Mouse (Mus musculus) CH12.LX (cell line): ENCODE measurements around the gene Fxyd5. TPM values are rescaled to one million over a fixed set of nuclear protein-coding genes. Genes with fewer than 3 reads are reported as not detected.
A peak's percentile ranks its signal among the peaks of the same experiment; 100 is the strongest.

ENCODE experiments used
- DNase-seq: peaks from one replicate; pipeline ENCODE4 v3.0.0-alpha.2; 2013; ENCODE audit errors: extremely low read depth
- H3K27ac ChIP-seq: 2 replicates; pipeline ENCODE4 v1.5.1; 2012; ENCODE audit warnings: low read depth, mild to moderate bottlenecking, control low read depth, moderate library complexity; ENCODE audit not compliant: insufficient read depth
- H3K27me3 ChIP-seq: replicated peaks from 2 replicates; pipeline ENCODE3; 2012; ENCODE audit warnings: inconsistent platforms
- H3K36me3 ChIP-seq, 2 experiments: replicated peaks in 1 of 2; 2 replicates each; pipeline versions ENCODE3 to v1.6.1; 2012; ENCODE audit warnings: inconsistent platforms in 1 of 2, low read length in 1 of 2, mild to moderate bottlenecking in 1 of 2, mixed read lengths in 1 of 2, moderate library complexity in 1 of 2; ENCODE audit not compliant: control insufficient read depth in 1 of 2, insufficient read depth in 1 of 2
- H3K4me1 ChIP-seq, 2 experiments: 2 replicates each; pipeline ENCODE4 v1.6.1; 2012; ENCODE audit warnings: inconsistent platforms in 1 of 2, moderate library complexity in 1 of 2; ENCODE audit not compliant: insufficient read depth in 2 of 2, control insufficient read depth in 1 of 2
- H3K4me2 ChIP-seq: 2 replicates; pipeline ENCODE4 v1.6.1; 2012; ENCODE audit warnings: low read depth, mild to moderate bottlenecking, control low read depth; ENCODE audit not compliant: poor library complexity, insufficient read depth, severe bottlenecking
- H3K4me3 ChIP-seq, 3 experiments: fragments of 150-350 bp in 1 of 3; sonication (generic) in 1 of 3; replicated peaks in 1 of 3; 2 replicates each; pipeline versions ENCODE3 to v1.5.1; 2011 to 2012; ENCODE audit warnings: low read depth in 2 of 3, low read length in 2 of 3, mild to moderate bottlenecking in 2 of 3, moderate library complexity in 2 of 3, control low read depth in 1 of 3, improper control_type of control experiment in 1 of 3, inconsistent platforms in 1 of 3, mixed read lengths in 1 of 3; ENCODE audit not compliant: poor library complexity in 1 of 3
- H3K79me2 ChIP-seq: replicated peaks from 2 replicates; pipeline ENCODE4 v1.6.1; 2012; ENCODE audit warnings: mild to moderate bottlenecking, moderate library complexity; ENCODE audit not compliant: control insufficient read depth, poor library complexity, insufficient read depth, severe bottlenecking; ENCODE audit errors: extremely low read depth
- H3K9ac ChIP-seq: 2 replicates; pipeline ENCODE4 v1.6.1; 2012; ENCODE audit warnings: low read depth, mild to moderate bottlenecking, control low read depth, moderate library complexity; ENCODE audit not compliant: insufficient read depth
- H3K9me3 ChIP-seq: replicated peaks from 2 replicates; pipeline ENCODE3; 2012; ENCODE audit warnings: low read length, inconsistent platforms, mixed read lengths
- BHLHE40 ChIP-seq: IDR thresholded peaks from 2 replicates; pipeline ENCODE4 v1.6.1; 2011; ENCODE audit warnings: mild to moderate bottlenecking, low read depth, low read length, improper control_type of control experiment
- CHD2 ChIP-seq: IDR thresholded peaks from 2 replicates; pipeline ENCODE4 v1.6.1; 2011; ENCODE audit warnings: low read length, improper control_type of control experiment
- CTCF ChIP-seq, 2 experiments: IDR thresholded peaks in 1 of 2; conservative IDR thresholded peaks in 1 of 2; 2 replicates each; pipeline ENCODE4 v1.5.1; 2011 to 2012; ENCODE audit warnings: low read depth in 2 of 2, low read length in 2 of 2, improper control_type of control experiment in 1 of 2, inconsistent platforms in 1 of 2, mild to moderate bottlenecking in 1 of 2, moderate library complexity in 1 of 2
- HCFC1 ChIP-seq: IDR thresholded peaks from 2 replicates; pipeline ENCODE4 v1.6.1; 2012; ENCODE audit warnings: low read depth, mild to moderate bottlenecking, inconsistent platforms, low read length, improper control_type of control experiment
- JUN ChIP-seq: IDR thresholded peaks from 2 replicates; pipeline ENCODE4 v1.6.1; 2011; ENCODE audit warnings: low read depth, mild to moderate bottlenecking, low read length, improper control_type of control experiment, moderate library complexity; ENCODE audit not compliant: insufficient read depth
- KAT2A ChIP-seq: IDR thresholded peaks from 2 replicates; pipeline ENCODE4 v1.6.1; 2012; ENCODE audit warnings: low read length, improper control_type of control experiment, inconsistent platforms; ENCODE audit not compliant: insufficient replicate concordance
- MXI1 ChIP-seq: IDR thresholded peaks from 2 replicates; pipeline ENCODE4 v1.6.1; 2011; ENCODE audit warnings: mild to moderate bottlenecking, low read depth, low read length, improper control_type of control experiment
- NRF1 ChIP-seq: IDR thresholded peaks from 2 replicates; pipeline ENCODE4 v1.6.1; 2014; ENCODE audit warnings: low read depth, mild to moderate bottlenecking, inconsistent platforms, low read length, improper control_type of control experiment, moderate library complexity
- POLR2AphosphoS2 ChIP-seq: IDR thresholded peaks from 2 replicates; pipeline ENCODE4 v1.6.1; 2011; ENCODE audit warnings: low read depth, low read length, improper control_type of control experiment
- RAD21 ChIP-seq: IDR thresholded peaks from 2 replicates; pipeline ENCODE4 v1.6.1; 2011; ENCODE audit warnings: low read depth, mild to moderate bottlenecking, low read length, improper control_type of control experiment, moderate library complexity
- RCOR1 ChIP-seq: conservative IDR thresholded peaks from 2 replicates; pipeline ENCODE4 v1.6.1; 2012; ENCODE audit warnings: low read depth, mild to moderate bottlenecking, inconsistent platforms, low read length, improper control_type of control experiment
- SIN3A ChIP-seq: IDR thresholded peaks from 2 replicates; pipeline ENCODE4 v1.6.1; 2012; ENCODE audit warnings: low read length, improper control_type of control experiment, inconsistent platforms
- SMC3 ChIP-seq: IDR thresholded peaks from 2 replicates; pipeline ENCODE4 v1.6.1; 2011; ENCODE audit warnings: low read depth, low read length, improper control_type of control experiment
- USF1 ChIP-seq: IDR thresholded peaks from 2 replicates; pipeline ENCODE4 v1.6.1; 2014; ENCODE audit warnings: low read depth, mild to moderate bottlenecking, inconsistent platforms, low read length, improper control_type of control experiment
- USF2 ChIP-seq: conservative IDR thresholded peaks from 2 replicates; pipeline ENCODE4 v1.6.1; 2011; ENCODE audit warnings: low read depth, low read length, improper control_type of control experiment
- ZC3H11A ChIP-seq: IDR thresholded peaks from 2 replicates; pipeline ENCODE4 v1.6.1; 2012; ENCODE audit warnings: low read depth, mild to moderate bottlenecking, inconsistent platforms, low read length, improper control_type of control experiment
- ZMIZ1 ChIP-seq: IDR thresholded peaks from 2 replicates; pipeline ENCODE4 v1.6.1; 2012; ENCODE audit warnings: low read depth, mild to moderate bottlenecking, inconsistent platforms, low read length, improper control_type of control experiment
- ZNF384 ChIP-seq: IDR thresholded peaks from 2 replicates; pipeline ENCODE4 v1.6.1; 2012; ENCODE audit warnings: low read depth, low read length, improper control_type of control experiment, inconsistent platforms
- dilution Hi-C: fragments of 300-500 bp; cut with MboI; formaldehyde crosslinking; loops from 2 replicates; pipeline ENCODE4 v1.14.3; 2020; ENCODE audit warnings: low sequenced_read_pairs; ENCODE audit not compliant: extremely low pct_unique_long_range_greater_than_20kb, extremely low pct_ligation_motif_present
- in situ Hi-C: fragments of 300-500 bp; cut with MboI; formaldehyde crosslinking; loops from 3 replicates; pipeline ENCODE4 v1.14.3; 2019; ENCODE audit warnings: low sequenced_read_pairs, low pct_ligation_motif_present, low pct_unique_long_range_greater_than_20kb, mixed read lengths
- polyA plus RNA-seq: library from polyadenylated mRNA; unstranded; fragments of >175 nt; gene quantifications from 2 replicates; pipeline ENCODE4 v1.2.1, GENCODE M21; 2012; ENCODE audit warnings: low read depth; ENCODE audit not compliant: insufficient read length
- total RNA-seq, 2 experiments: library from RNA; depleted of rRNA; stranded (reverse); fragments of 300-350 nt in 1 of 2; fragments of >200 nt in 1 of 2; gene quantifications; 2 replicates each; pipeline ENCODE4 v1.2.3; 2012 to 2014

Fxyd5 gene
- total and polyA plus RNA-seq, 3 experiments = 43.8 to 124 (median 71.6) TPM

DNA sequence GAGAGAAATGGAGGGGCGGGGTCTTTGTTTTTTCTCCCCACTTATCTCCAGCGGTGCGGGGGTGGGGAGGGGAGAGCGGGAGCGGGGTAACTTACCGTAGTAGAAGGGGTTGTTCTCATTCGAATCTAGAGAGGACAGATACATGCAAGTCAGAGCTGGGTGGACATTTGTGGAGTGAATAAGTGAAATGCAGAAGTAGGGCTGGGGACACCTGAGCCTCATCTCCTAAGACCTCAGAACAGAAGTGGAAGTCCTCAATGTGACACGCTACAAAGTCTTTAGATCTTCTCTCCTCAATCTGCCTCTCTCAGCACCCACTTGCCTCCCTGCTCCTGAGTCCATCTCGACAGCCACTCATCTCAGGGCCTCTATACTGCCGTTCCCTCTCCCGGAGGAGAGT is 7.0 kb downstream of the Fxyd5 start:
- Histone ChIP-seq H3K4me2 (no peak overlapping the region), H3K9ac (no peak overlapping the region), H3K4me1 (peaks cover 16 to 56% of the 10 kb centered on the region in 2 experiments), H3K36me3 (peaks cover 0 to 66% of the 10 kb centered on the region in 2 experiments), H3K4me3 (no peak overlapping the region), H3K27me3 (no peaks in the 10 kb centered on the region), H3K9me3 (no peaks in the 10 kb centered on the region), H3K27ac (no peak overlapping the region), H3K79me2 (no peaks in the 10 kb centered on the region)
- dilution Hi-C loops = no loop called here
- DNase-seq = no peak
- in situ Hi-C loops = no loop called here
- TF ChIP-seq ZMIZ1 (no peak), SMC3 (no peak), CHD2 (no peak), KAT2A (no peak), POLR2AphosphoS2 (no peak), SIN3A (no peak), MXI1 (no peak), ZNF384 (no peak), HCFC1 (no peak), USF2 (no peak), RAD21 (no peak), RCOR1 (no peak), ZC3H11A (no peak)

DNA sequence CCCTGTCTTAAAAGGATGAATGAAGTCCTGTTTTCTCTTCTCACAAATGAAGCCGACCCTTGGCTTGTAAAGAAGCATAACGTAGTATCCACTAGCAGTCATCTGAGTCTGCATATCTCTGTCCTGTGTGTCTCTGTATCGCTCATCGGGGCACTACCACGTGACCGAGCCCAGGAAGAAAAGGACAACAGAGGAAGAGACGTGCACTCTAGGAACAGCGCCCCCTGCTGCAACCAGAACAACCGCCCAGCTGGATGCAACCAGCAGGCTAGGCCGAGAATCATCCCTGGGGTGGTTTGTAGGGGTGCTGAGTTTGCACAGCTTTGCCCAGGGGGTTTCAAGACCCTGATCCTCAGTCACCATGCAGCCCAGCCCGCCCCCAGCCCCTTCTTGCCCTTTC is 7.5 kb downstream of the Fxyd5 start:
- no peak overlapping the region for H3K9ac ChIP-seq
- dilution Hi-C loops = no loop called here
- DNase-seq = peak; percentile 48
- no peak overlapping the region for H3K4me3 ChIP-seq
- H3K9me3 ChIP-seq = no peaks in the 10 kb centered on the region
- peak; percentile 35; the same call in 1 of the 2 replicates for TF ChIP-seq USF1
- no peak for TF ChIP-seq RCOR1
- TF ChIP-seq NRF1 = no peak
- peak; percentile 16 to 45; a peak in 2 of 4 replicates for TF ChIP-seq CTCF (conservative IDR thresholded peaks at IDR 0.05 in 1 of 2, IDR thresholded peaks at IDR 0.05 in 1 of 2; ENCODE audit: low read depth in 2 of 2, low read length in 2 of 2)
- TF ChIP-seq BHLHE40 = no peak
- TF ChIP-seq JUN = no peak
- H3K36me3 ChIP-seq = peaks cover 0 to 63% of the 10 kb centered on the region in 2 experiments
- H3K79me2 ChIP-seq = no peaks in the 10 kb centered on the region
- in situ Hi-C loops = no loop called here
- H3K27me3 ChIP-seq = no peaks in the 10 kb centered on the region
- H3K4me2 ChIP-seq = no peak overlapping the region
- no peak overlapping the region for H3K27ac ChIP-seq
- peaks cover 16 to 52% of the 10 kb centered on the region in 2 experiments for H3K4me1 ChIP-seq
